Mouse (Mus musculus): ENCODE measurements around the gene Dtx2.

GRCm38 (mm10) chr5:135984546-135985044 lies 10.0 kb upstream of the Dtx2 start:
- TF ChIP-seq EP300 (IDR thresholded peaks at IDR 0.05; ENCODE audit: insufficient read depth, low read depth, low read length), result no peak
- TF ChIP-seq CTCF (IDR thresholded peaks at IDR 0.05), result no peak
- TF ChIP-seq POLR2A (IDR thresholded peaks at IDR 0.05; ENCODE audit: insufficient read depth, low read depth, low read length), result no peak
